Mouse (Mus musculus) adipocyte (in vitro differentiated cells): Measurements from ENCODE around the gene Barhl2.

Experiments
- DNase-seq: peaks from one replicate; pipeline ENCODE4 v3.0.0-alpha.2; 2016; ENCODE audit warnings: low spot score

Barhl2 gene

DNA sequence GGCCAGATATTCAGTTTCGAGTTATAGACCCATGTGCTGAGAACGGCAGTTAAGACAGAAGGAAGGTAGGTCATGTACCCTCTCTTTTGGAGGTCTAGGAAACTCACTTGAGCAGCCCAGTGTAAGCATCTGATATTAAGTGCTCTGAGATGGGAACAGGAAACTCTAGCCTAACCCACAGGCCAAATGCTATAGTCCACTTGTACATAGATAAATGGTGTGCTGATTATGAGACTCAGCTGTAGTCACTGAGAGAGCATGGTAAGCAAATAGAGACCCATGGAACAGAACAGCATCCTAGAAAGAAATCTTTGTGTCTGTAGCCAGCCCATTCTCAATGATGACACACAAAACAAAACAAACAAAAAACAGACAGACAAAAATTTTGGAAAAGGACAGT, 55.2 kb downstream of the Barhl2 start:
- no peak for DNase-seq
